Mouse (Mus musculus) embryo, embryonic 9.5 days (tissue): ENCODE data around the gene Scyl2.
"Not testable (repeated sequence)": the region's sequence is repeated elsewhere in the genome, so short reads cannot be mapped to it uniquely, and the experiment has no call there.

Experiments used
- DNase-seq: peaks from one replicate; pipeline ENCODE4 v3.0.0-alpha.2; 2017; ENCODE audit errors: extremely low spot score

The Scyl2 gene

GRCm38 (mm10) chr10:89686139-89686808, at the start of gene Scyl2:
TSS of gene Scyl2 (minus strand) at chr10:89686285.
- peak; percentile 91 for DNase-seq

- DNase-seq, result peak; percentile 89
Observed at GRCm38 (mm10) chr10:89732001-89732794, 46.1 kb upstream of the Scyl2 start, which contains the start of gene Actr6. TSS of gene Actr6 (minus strand) at chr10:89732295.

GRCm38 (mm10) chr10:89731341-89731740, 45.3 kb upstream of the Scyl2 start:
- no peak for DNase-seq

- DNase-seq, result no peak
Observed at GRCm38 (mm10) chr10:89730386-89730785, 44.3 kb upstream of the Scyl2 start.

- no peak for DNase-seq
Observed at GRCm38 (mm10) chr10:89722247-89723195, 36.4 kb upstream of the Scyl2 start.

- DNase-seq, result no peak
Observed at GRCm38 (mm10) chr10:89720796-89721195, 34.7 kb upstream of the Scyl2 start.

GRCm38 (mm10) chr10:89720252-89720651, 34.2 kb upstream of the Scyl2 start:
- no peak for DNase-seq

GRCm38 (mm10) chr10:89714910-89715309, 28.8 kb upstream of the Scyl2 start:
- no peak for DNase-seq

- no peak for DNase-seq
Observed at GRCm38 (mm10) chr10:89708720-89709119, 22.6 kb upstream of the Scyl2 start.

- DNase-seq, result no peak
Observed at GRCm38 (mm10) chr10:89707397-89707796, 21.3 kb upstream of the Scyl2 start.

- DNase-seq, result no peak
Observed at GRCm38 (mm10) chr10:89703042-89703441, 17.0 kb upstream of the Scyl2 start.

- DNase-seq, result no peak
Observed at GRCm38 (mm10) chr10:89697956-89698355, 11.9 kb upstream of the Scyl2 start.

- not testable (repeated sequence) for DNase-seq
Observed at GRCm38 (mm10) chr10:89696270-89696669, 10.2 kb upstream of the Scyl2 start.

GRCm38 (mm10) chr10:89695194-89695911, 9.3 kb upstream of the Scyl2 start:
- no peak for DNase-seq

- DNase-seq, result no peak
Observed at GRCm38 (mm10) chr10:89690021-89690420, 3.9 kb upstream of the Scyl2 start.

- no peak for DNase-seq
Observed at GRCm38 (mm10) chr10:89687455-89687854, 1.4 kb upstream of the Scyl2 start.

- no peak for DNase-seq
Observed at GRCm38 (mm10) chr10:89685391-89686138, 520 bp downstream of the Scyl2 start.

- DNase-seq, result no peak
Observed at GRCm38 (mm10) chr10:89682961-89683360, 3.1 kb downstream of the Scyl2 start.

- DNase-seq, result no peak
Observed at GRCm38 (mm10) chr10:89682157-89682556, 3.9 kb downstream of the Scyl2 start.

GRCm38 (mm10) chr10:89681706-89682105, 4.4 kb downstream of the Scyl2 start:
- DNase-seq, result no peak

GRCm38 (mm10) chr10:89680517-89680916, 5.6 kb downstream of the Scyl2 start:
- DNase-seq, result no peak
